16 mouse cellular contexts compared by ENCODE assay signal in the genomic region with DNA sequence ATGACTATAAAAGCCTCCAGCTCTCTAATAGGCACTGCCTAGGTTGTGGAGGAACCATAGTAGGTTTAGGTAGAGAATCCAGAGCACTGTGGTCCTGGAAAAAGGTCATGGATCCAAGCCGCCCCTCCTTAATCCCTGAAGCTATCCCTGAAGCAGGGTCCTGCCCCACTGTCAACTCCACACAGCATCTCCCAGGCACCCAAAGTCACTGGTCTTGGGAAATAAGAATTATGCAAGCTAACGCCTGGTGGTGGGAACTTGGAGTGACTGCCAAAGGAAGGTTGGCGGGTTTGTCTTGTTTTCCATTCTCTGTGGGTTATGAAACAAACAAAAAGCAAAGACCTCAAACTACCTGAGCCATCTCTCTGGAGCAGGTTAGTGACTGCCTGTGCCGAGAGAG.
"Had no signal": no experiment of that assay in that cellular context is flagged by ENCODE, and none has a peak within 500 bp of the region (broad histone marks: within the 10 kb centered on the region; RNA-seq: fewer than 3 reads in every experiment).

No protein-coding gene starts in this region.

- H3K9me3 ChIP-seq: intestine, embryonic 15.5 days; kidney, embryonic 15.5 days; limb, embryonic 12.5 days; liver, embryonic 13.5 days; midbrain, embryonic 10.5 days; neural tube, embryonic 15.5 days had no signal

- H3K27me3 ChIP-seq: intestine, embryonic 15.5 days; kidney, embryonic 15.5 days; liver, embryonic 13.5 days had no signal

- H3K4me3 ChIP-seq: intestine, embryonic 15.5 days; kidney, embryonic 15.5 days; limb, embryonic 12.5 days; liver, embryonic 13.5 days; midbrain, embryonic 10.5 days; myocyte; neural tube, embryonic 15.5 days had no signal

- H3K36me3 ChIP-seq: intestine, embryonic 15.5 days; kidney, embryonic 15.5 days; limb, embryonic 12.5 days; liver, embryonic 13.5 days; midbrain, embryonic 10.5 days; neural tube, embryonic 15.5 days had no signal

- DNase-seq: kidney, adult 18-20 months; kidney, postnatal 14 days; liver; liver, embryonic 13.5 days; liver, postnatal 0 days; midbrain, embryonic 14.5 days; right cerebral cortex, adult 18-20 months; right cerebral cortex, postnatal 25 days; thymus, postnatal 14 days had no signal

- ATAC-seq: intestine, embryonic 15.5 days; liver, postnatal 0 days had no signal

- H3K4me2 ChIP-seq: intestine, embryonic 15.5 days; kidney, embryonic 15.5 days; limb, embryonic 12.5 days; liver, embryonic 13.5 days; neural tube, embryonic 15.5 days had no signal

- H3K27ac ChIP-seq: intestine, embryonic 15.5 days; liver, embryonic 13.5 days; midbrain, embryonic 10.5 days; neural tube, embryonic 15.5 days; stomach, postnatal 0 days had no signal

- H3K9ac ChIP-seq: intestine, embryonic 15.5 days; kidney, embryonic 15.5 days; limb, embryonic 12.5 days; liver, embryonic 13.5 days; liver, postnatal 0 days; neural tube, embryonic 15.5 days had no signal
